Mouse (Mus musculus): ENCODE results near the gene B4galnt3. TPM values are rescaled to one million over a fixed set of nuclear protein-coding genes. Genes with fewer than 3 reads are reported as not detected.

The B4galnt3 gene
- total RNA-seq, 4 experiments from 2014 or later, result 0.51 to 0.94 (median 0.70) TPM

Other genes with a start within 250 kb of the B4galnt3 start
- gene Ninj2, start 201.2 kb downstream of the B4galnt3 start, total RNA-seq (2022), result 1 to 10 TPM; 1.3 to 3.0 (median 2.2) TPM
- not detected for gene D330020A13Rik, start 195 bp downstream of the B4galnt3 start, total RNA-seq (2022)
- 10 to 100 TPM; 40.0 to 43.6 (median 42.0) TPM for gene Kdm5a, start 69.6 kb upstream of the B4galnt3 start, total RNA-seq (2022)
- gene Ccdc77, start 69.8 kb upstream of the B4galnt3 start, total RNA-seq (2022), result 1 to 10 TPM; 4.1 to 5.9 (median 5.3) TPM
- gene Il17ra, start 168.7 kb upstream of the B4galnt3 start, total RNA-seq (2022), result 10 to 100 TPM; 13.8 to 24.1 (median 17.1) TPM
- gene Tmem121b, start 199.2 kb upstream of the B4galnt3 start, total RNA-seq (2022), result 10 to 100 TPM; 43.6 to 47.4 (median 46.5) TPM
- gene Hdhd5, start 236.8 kb upstream of the B4galnt3 start, total RNA-seq (2022), result 10 to 100 TPM; 31.7 to 36.8 (median 33.9) TPM

Data from left cerebral cortex, adult 8-10 months (tissue).